Mouse (Mus musculus): ENCODE measurements around the gene Senp3. TPM values are rescaled to one million over a fixed set of nuclear protein-coding genes. Genes with fewer than 3 reads are reported as not detected.

Gene Senp3
- polyA plus RNA-seq, 1 experiment from 2014 or later: 149 TPM

GRCm38 (mm10) chr11:69665961-69666664, 15.8 kb downstream of the Senp3 start, which contains the start of gene Cd68:
Gene Cd68 (minus strand): TSS chr11:69666153.
- no peaks in the 10 kb centered on the region for H3K9me3 ChIP-seq (replicated peaks)
- H3K27me3 ChIP-seq (ENCODE audit: low read depth, poor library complexity, severe bottlenecking): no peaks in the 10 kb centered on the region
- H3K4me3 ChIP-seq: 0 out of 2 replicates have a peak within 1 kb of the TSS, but pooled peaks have one; percentile 9
- DNase-seq (ENCODE audit: low spot score): no peak
- WGBS: 35% methylated on average over 7 of the region's 7 CpGs
- H3K27ac ChIP-seq: no peak within 1 kb of the TSS
- H3K36me3 ChIP-seq: peaks cover 83% of the 10 kb centered on the region
- peaks cover 45% of the 10 kb centered on the region for H3K4me1 ChIP-seq

- peaks cover 43% of the 10 kb centered on the region for H3K4me1 ChIP-seq
- 0 out of 2 replicates have a peak overlapping the region, but pooled peaks have one; percentile 9 for H3K4me3 ChIP-seq
- no peaks in the 10 kb centered on the region for H3K9me3 ChIP-seq (replicated peaks)
- peaks cover 77% of the 10 kb centered on the region for H3K36me3 ChIP-seq
- no peaks in the 10 kb centered on the region for H3K27me3 ChIP-seq (ENCODE audit: low read depth, poor library complexity, severe bottlenecking)
- 79% methylated on average over 9 of the region's 9 CpGs for WGBS
- H3K27ac ChIP-seq: no peak overlapping the region
- DNase-seq (ENCODE audit: low spot score): no peak
Measured at GRCm38 (mm10) chr11:69665457-69665960, 16.4 kb downstream of the Senp3 start.

DNA sequence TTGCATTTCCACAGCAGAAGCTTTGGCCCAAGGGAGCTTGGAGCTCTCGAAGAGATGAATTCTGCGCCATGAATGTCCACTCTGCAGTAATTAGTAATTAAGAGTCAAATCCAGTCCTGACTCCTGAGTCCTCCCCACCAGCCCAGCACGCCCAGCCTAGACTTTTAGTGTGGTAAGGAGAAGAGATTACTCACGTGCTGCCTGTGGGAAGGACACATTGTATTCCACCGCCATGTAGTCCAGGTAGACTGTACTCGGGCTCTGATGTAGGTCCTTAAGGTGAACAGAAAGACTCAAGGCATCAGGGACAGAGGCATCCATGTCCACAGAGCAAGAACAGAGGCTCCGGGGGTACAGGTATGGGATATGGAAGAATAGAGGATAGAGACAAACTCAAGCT, 17.0 kb downstream of the Senp3 start:
- H3K4me3 ChIP-seq: no peak overlapping the region
- H3K4me1 ChIP-seq: peaks cover 36% of the 10 kb centered on the region
- no peak for DNase-seq (ENCODE audit: low spot score)
- no peaks in the 10 kb centered on the region for H3K27me3 ChIP-seq (ENCODE audit: low read depth, poor library complexity, severe bottlenecking)
- H3K36me3 ChIP-seq: peaks cover 75% of the 10 kb centered on the region
- H3K9me3 ChIP-seq (replicated peaks): no peaks in the 10 kb centered on the region
- no peak overlapping the region for H3K27ac ChIP-seq
- 94% methylated on average over 7 of the region's 7 CpGs for WGBS

- Histone ChIP-seq H3K9me3 (replicated peaks) (no peaks in the 10 kb centered on the region), H3K4me3 (no peak overlapping the region), H3K27me3 (ENCODE audit: low read depth, poor library complexity, severe bottlenecking) (no peaks in the 10 kb centered on the region), H3K27ac (peak overlapping the region; percentile 92; the same call in 1 of the 2 replicates), H3K4me1 (peaks cover 28% of the 10 kb centered on the region), H3K36me3 (peaks cover 74% of the 10 kb centered on the region)
- peak; percentile 31 for DNase-seq (ENCODE audit: low spot score)
- WGBS: 89% methylated on average over 6 of the region's 6 CpGs
Measured at GRCm38 (mm10) chr11:69663795-69664194, 18.1 kb downstream of the Senp3 start.

DNA sequence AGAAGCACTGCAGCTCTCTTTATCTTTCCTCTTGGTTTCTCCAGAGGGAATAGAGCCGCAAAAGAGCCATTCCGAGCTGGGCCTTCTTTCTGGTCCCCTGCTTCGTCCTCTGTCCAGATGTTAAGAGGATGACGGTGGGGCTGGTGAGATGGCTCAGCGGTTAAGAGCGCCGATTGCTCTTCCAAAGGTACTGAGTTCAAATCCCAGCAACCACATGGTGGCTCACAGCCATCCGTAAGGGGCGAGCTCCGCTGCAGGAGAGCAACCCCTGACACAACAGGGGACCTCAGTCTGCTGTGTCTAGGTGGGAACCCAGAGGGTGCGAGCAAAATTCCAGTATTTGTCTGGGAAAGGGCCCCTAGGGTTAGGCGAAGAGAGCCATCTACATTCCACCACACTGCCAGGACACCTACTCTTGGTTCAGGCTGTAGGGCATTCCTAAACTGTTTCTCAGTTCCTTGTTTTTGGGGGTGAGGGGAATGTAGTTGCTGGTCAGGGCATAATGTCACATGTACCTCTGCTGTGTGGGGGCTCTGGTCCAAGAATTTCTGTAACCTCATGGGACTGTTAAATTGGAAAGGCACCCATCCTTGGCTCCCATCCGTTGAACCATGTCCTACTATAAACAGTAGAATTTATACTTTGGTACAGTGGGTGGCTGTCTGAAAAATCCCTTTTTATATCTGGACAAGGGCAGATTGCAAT, 18.8 kb downstream of the Senp3 start:
- peak overlapping the region; percentile 92 for H3K27ac ChIP-seq
- DNase-seq (ENCODE audit: low spot score): no peak
- H3K9me3 ChIP-seq (replicated peaks): no peaks in the 10 kb centered on the region
- H3K4me1 ChIP-seq: peaks cover 28% of the 10 kb centered on the region
- peaks cover 74% of the 10 kb centered on the region for H3K36me3 ChIP-seq
- WGBS: 70% methylated on average over 13 of the region's 13 CpGs
- H3K27me3 ChIP-seq (ENCODE audit: low read depth, poor library complexity, severe bottlenecking): no peaks in the 10 kb centered on the region
- H3K4me3 ChIP-seq: peak overlapping the region; percentile 60

DNA sequence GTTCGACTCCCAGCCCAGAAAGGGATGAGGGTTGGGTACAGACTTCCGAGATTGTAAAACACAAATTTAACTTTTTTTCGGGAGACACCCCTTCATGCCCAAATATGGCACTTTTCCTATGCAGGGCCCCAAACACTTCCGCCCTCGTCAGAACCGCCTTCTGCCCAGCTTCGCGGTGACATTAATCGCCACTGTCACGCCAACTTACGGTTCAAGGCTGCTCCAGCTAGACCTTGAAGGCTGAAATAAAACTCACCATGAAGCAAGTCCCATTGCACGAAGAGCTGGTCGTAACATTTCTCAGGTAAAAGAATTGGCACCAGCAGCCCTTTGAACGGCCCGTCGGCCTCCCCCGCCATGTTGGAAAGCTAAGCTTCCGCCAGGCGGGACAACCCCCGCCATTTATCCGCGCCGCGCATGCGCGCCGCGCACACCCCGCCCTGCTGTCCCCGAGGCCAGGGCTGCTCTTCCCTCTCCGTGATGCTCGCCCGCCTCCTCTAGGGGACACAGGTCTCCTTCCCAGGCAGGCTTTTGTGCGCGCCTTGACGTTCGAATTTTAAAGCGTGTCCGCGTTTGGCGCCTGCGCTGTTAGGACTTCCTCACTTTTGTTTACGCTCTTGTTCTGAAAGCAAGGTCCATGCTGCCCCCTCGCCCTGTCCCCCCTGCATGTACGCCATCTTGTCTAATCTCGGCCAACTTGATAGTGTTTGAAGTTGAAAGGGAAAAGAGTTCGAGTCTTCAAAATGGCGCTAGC, 19.5 kb downstream of the Senp3 start, which contains the start of gene Mpdu1:
Gene Mpdu1 (minus strand): TSS at position 430 of the 754 bp plus-strand sequence.
- H3K4me1 ChIP-seq: peaks cover 32% of the 10 kb centered on the region
- peak within 1 kb of the TSS; percentile 92 for H3K27ac ChIP-seq
- no peaks in the 10 kb centered on the region for H3K9me3 ChIP-seq (replicated peaks)
- peak; percentile 93 for DNase-seq (ENCODE audit: low spot score)
- no peaks in the 10 kb centered on the region for H3K27me3 ChIP-seq (ENCODE audit: low read depth, poor library complexity, severe bottlenecking)
- peaks cover 74% of the 10 kb centered on the region for H3K36me3 ChIP-seq
- H3K4me3 ChIP-seq: peak within 1 kb of the TSS; percentile 60
- 1% methylated on average over 48 of the region's 48 CpGs for WGBS

DNA sequence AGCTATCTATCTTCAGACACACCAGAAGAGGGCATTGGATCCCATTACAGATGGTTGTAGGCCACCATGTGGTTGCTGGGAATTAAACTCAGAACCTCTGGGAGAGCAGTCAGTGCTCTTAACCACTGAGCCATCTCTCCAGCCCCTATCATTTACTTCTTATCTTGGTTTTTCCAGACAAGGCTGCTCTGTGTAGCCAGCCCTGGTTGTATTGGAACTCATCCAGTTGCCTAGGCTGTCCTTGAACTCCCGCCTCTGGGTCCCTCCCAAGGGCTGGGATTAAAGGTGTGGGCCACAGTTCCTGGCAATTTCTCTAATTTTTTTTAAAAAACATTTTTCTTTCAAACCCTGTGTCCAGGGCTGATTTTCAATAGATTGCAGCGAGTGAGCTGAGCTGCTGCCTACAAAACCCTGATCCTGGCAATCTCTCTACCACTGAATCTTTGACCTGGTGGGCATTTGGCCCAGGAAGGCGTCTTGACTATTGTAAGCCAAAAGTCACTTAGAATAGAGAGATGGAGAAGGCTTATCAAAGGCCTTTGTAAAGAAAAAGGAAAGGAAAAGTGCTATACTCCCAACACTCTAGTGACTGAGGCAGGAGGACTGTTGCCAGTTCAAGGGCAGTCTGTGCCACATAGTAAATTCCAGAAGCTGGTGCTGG, 20.5 kb downstream of the Senp3 start:
- Histone ChIP-seq H3K4me3 (peak overlapping the region; percentile 60), H3K4me1 (peaks cover 43% of the 10 kb centered on the region), H3K36me3 (peaks cover 75% of the 10 kb centered on the region), H3K27me3 (ENCODE audit: low read depth, poor library complexity, severe bottlenecking) (no peaks in the 10 kb centered on the region), H3K9me3 (replicated peaks) (no peaks in the 10 kb centered on the region), H3K27ac (peak overlapping the region; percentile 92)
- WGBS: 84% methylated on average over 3 of the region's 3 CpGs
- DNase-seq (ENCODE audit: low spot score): no peak

GRCm38 (mm10) chr11:69657462-69657881, 24.4 kb downstream of the Senp3 start:
- no peak for DNase-seq (ENCODE audit: low spot score)
- Histone ChIP-seq H3K9me3 (replicated peaks) (no peaks in the 10 kb centered on the region), H3K36me3 (peaks cover 74% of the 10 kb centered on the region), H3K27ac (peak overlapping the region; percentile 42; the same call in 1 of the 2 replicates), H3K27me3 (ENCODE audit: low read depth, poor library complexity, severe bottlenecking) (no peaks in the 10 kb centered on the region), H3K4me1 (peaks cover 44% of the 10 kb centered on the region), H3K4me3 (0 out of 2 replicates have a peak overlapping the region, but pooled peaks have one; percentile 5)
- WGBS: 84% methylated on average over 15 of the region's 15 CpGs

- no peaks in the 10 kb centered on the region for H3K9me3 ChIP-seq (replicated peaks)
- H3K27ac ChIP-seq: peak overlapping the region; percentile 53
- 81% methylated on average over 10 of the region's 10 CpGs for WGBS
- H3K4me3 ChIP-seq: no peak overlapping the region
- peaks cover 42% of the 10 kb centered on the region for H3K4me1 ChIP-seq
- peak; percentile 68 for DNase-seq (ENCODE audit: low spot score)
- H3K36me3 ChIP-seq: peaks cover 81% of the 10 kb centered on the region
- H3K27me3 ChIP-seq (ENCODE audit: low read depth, poor library complexity, severe bottlenecking): no peaks in the 10 kb centered on the region
Measured at GRCm38 (mm10) chr11:69656617-69657461, 25.0 kb downstream of the Senp3 start.

DNA sequence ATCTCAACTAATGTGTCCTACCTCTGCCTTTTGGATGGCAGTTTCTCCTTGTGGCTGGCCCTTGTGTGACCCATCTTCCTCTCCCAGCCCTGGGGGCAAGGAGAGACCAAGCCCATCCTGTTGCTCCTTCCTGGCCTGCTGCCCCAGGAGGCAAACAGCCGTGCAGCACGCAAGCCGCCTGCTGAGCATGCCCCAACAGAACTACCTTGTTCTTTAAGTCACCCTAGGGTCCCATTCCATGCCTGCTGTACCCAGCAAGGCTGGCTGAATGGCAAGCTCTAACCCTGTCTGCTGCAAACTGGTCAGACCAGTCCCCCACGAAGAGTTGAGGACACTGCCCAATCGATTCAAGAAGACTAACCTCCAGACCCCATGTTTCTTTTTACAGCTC, 25.8 kb downstream of the Senp3 start:
- peak overlapping the region; percentile 79 for H3K27ac ChIP-seq
- peaks cover 35% of the 10 kb centered on the region for H3K4me1 ChIP-seq
- 79% methylated on average over 5 of the region's 5 CpGs for WGBS
- no peaks in the 10 kb centered on the region for H3K9me3 ChIP-seq (replicated peaks)
- DNase-seq (ENCODE audit: low spot score): no peak
- H3K27me3 ChIP-seq (ENCODE audit: low read depth, poor library complexity, severe bottlenecking): no peaks in the 10 kb centered on the region
- H3K36me3 ChIP-seq: peaks cover 85% of the 10 kb centered on the region
- H3K4me3 ChIP-seq: 0 out of 2 replicates have a peak overlapping the region, but pooled peaks have one; percentile 26

- H3K4me1 ChIP-seq: peaks cover 35% of the 10 kb centered on the region
- peak within 1 kb of the TSS; percentile 26 for H3K4me3 ChIP-seq
- no peaks in the 10 kb centered on the region for H3K27me3 ChIP-seq (ENCODE audit: low read depth, poor library complexity, severe bottlenecking)
- peak within 1 kb of the TSS; percentile 79 for H3K27ac ChIP-seq
- H3K36me3 ChIP-seq: peaks cover 91% of the 10 kb centered on the region
- H3K9me3 ChIP-seq (replicated peaks): no peaks in the 10 kb centered on the region
- WGBS: 25% methylated on average over 34 of the region's 34 CpGs
- peak; percentile 85 for DNase-seq (ENCODE audit: low spot score)
Measured at GRCm38 (mm10) chr11:69655264-69656064, 26.4 kb downstream of the Senp3 start, which contains the start of gene Sox15. Gene Sox15 (plus strand): TSS chr11:69655314.
